Mouse (Mus musculus) C2C12 (cell line): ENCODE measurements around the gene Lrrk2.
"Not testable (repeated sequence)": the region's sequence is repeated elsewhere in the genome, so short reads cannot be mapped to it uniquely, and the experiment has no call there.

Experiments used
- CTCF ChIP-seq: IDR thresholded peaks from one replicate; pipeline ENCODE4 v1.5.1; 2011; ENCODE audit not compliant: control insufficient read depth, insufficient read depth, insufficient read length
- MYOD1 ChIP-seq: IDR thresholded peaks from one replicate; pipeline ENCODE4 v1.6.1; 2011; ENCODE audit warnings: low read depth; ENCODE audit not compliant: control insufficient read depth, insufficient read length
- USF1 ChIP-seq: IDR thresholded peaks from one replicate; pipeline ENCODE4 v1.6.1; 2011; ENCODE audit warnings: low read depth, mild to moderate bottlenecking, control low read depth, moderate library complexity

GRCm38 (mm10) chr15:91864130-91864529 is 191.2 kb downstream of the Lrrk2 start:
- TF ChIP-seq MYOD1, USF1, CTCF: not testable (repeated sequence)
